In genomic region chr9:116808401-116808800, GRCm38 (mm10) we compare ENCODE assay signal across 10 mouse cellular contexts.
DNase-seq lines count a peak whose midpoint lies in the region; ATAC-seq and TF ChIP-seq lines count a peak whose summit lies in the region.
"Had no signal": no experiment of that assay in that cellular context is flagged by ENCODE, and none has a peak within 500 bp of the region (broad histone marks: within the 10 kb centered on the region; RNA-seq: fewer than 3 reads in every experiment).

No protein-coding gene starts in this region.

- no peak for DNase-seq in forebrain, embryonic 10.5 days (ENCODE audit: extremely low spot score, low spot score)
- no peak for DNase-seq in forebrain, postnatal 0 days
- no peak for DNase-seq in neural tube, embryonic 10.5 days (ENCODE audit: extremely low spot score, low spot score)
- no peak for DNase-seq in right cerebral cortex, adult 18-20 months
- DNase-seq in yolk sac, embryonic 10.5 days (ENCODE audit: low spot score) = no peak
- DNase-seq in B cell, adult 2 months = no peak

- TF ChIP-seq CTCF in forebrain, postnatal 0 days (IDR thresholded peaks at IDR 0.05; ENCODE audit: low read depth) = no peak

- H3K4me1 ChIP-seq in forebrain, embryonic 10.5 days = peaks cover 23% of the 10 kb centered on the region
- peaks cover 9% of the 10 kb centered on the region for H3K4me1 ChIP-seq in forebrain, postnatal 0 days (ENCODE audit: insufficient read depth)
- H3K4me1 ChIP-seq in neural tube, embryonic 12.5 days = peaks cover 24% of the 10 kb centered on the region
- H3K4me1 ChIP-seq in limb, embryonic 13.5 days = peaks cover 37% of the 10 kb centered on the region

- no peaks in the 10 kb centered on the region for H3K9me3 ChIP-seq in forebrain, embryonic 10.5 days
- no peaks in the 10 kb centered on the region for H3K9me3 ChIP-seq in forebrain, postnatal 0 days (ENCODE audit: low read length)
- H3K9me3 ChIP-seq in neural tube, embryonic 12.5 days = no peaks in the 10 kb centered on the region
- H3K9me3 ChIP-seq in limb, embryonic 13.5 days = no peaks in the 10 kb centered on the region

- no peaks in the 10 kb centered on the region for H3K36me3 ChIP-seq in forebrain, embryonic 10.5 days (replicated peaks)
- no peaks in the 10 kb centered on the region for H3K36me3 ChIP-seq in forebrain, postnatal 0 days (ENCODE audit: insufficient read depth)
- no peaks in the 10 kb centered on the region for H3K36me3 ChIP-seq in neural tube, embryonic 12.5 days
- H3K36me3 ChIP-seq in limb, embryonic 13.5 days = peaks cover 7% of the 10 kb centered on the region; the same call in 1 of the 2 replicates

- H3K27me3 ChIP-seq in forebrain, embryonic 10.5 days (ENCODE audit: poor library complexity, severe bottlenecking) = peaks cover 46% of the 10 kb centered on the region
- peaks cover 14% of the 10 kb centered on the region for H3K27me3 ChIP-seq in forebrain, postnatal 0 days (ENCODE audit: insufficient read depth, low read length)
- no peaks in the 10 kb centered on the region for H3K27me3 ChIP-seq in neural tube, embryonic 12.5 days (replicated peaks)
- H3K27me3 ChIP-seq in limb, embryonic 13.5 days = no peaks in the 10 kb centered on the region

- H3K4me2 ChIP-seq in forebrain, postnatal 0 days (ENCODE audit: low read depth) = no peak overlapping the region
- no peak overlapping the region for H3K4me2 ChIP-seq in neural tube, embryonic 12.5 days (replicated peaks)
- peak overlapping the region; percentile 43; the same call in 1 of the 2 replicates for H3K4me2 ChIP-seq in limb, embryonic 13.5 days (replicated peaks)

- no peak overlapping the region for H3K4me3 ChIP-seq in forebrain, embryonic 10.5 days
- H3K4me3 ChIP-seq in forebrain, postnatal 0 days (ENCODE audit: low read depth, low read length) = no peak overlapping the region
- no peak overlapping the region for H3K4me3 ChIP-seq in neural tube, embryonic 12.5 days
- no peak overlapping the region for H3K4me3 ChIP-seq in limb, embryonic 13.5 days
- H3K4me3 ChIP-seq: erythroblast, embryonic 14.5 days; myocyte had no signal

- 71% methylated on average over 4 of the region's 4 CpGs for WGBS in forebrain, embryonic 10.5 days
- WGBS in forebrain, postnatal 0 days = 42% methylated on average over 4 of the region's 4 CpGs
- WGBS in neural tube, embryonic 12.5 days = 88% methylated on average over 4 of the region's 4 CpGs
- WGBS in limb, embryonic 13.5 days = 45% methylated on average over 4 of the region's 4 CpGs

- H3K9ac ChIP-seq in forebrain, postnatal 0 days = no peak overlapping the region
- H3K9ac ChIP-seq in neural tube, embryonic 12.5 days = no peak overlapping the region
- no peak overlapping the region for H3K9ac ChIP-seq in limb, embryonic 13.5 days

- ATAC-seq in forebrain, postnatal 0 days = no peak
- ATAC-seq in neural tube, embryonic 12.5 days (ENCODE audit: low FRiP score, low read depth) = no peak
- no peak for ATAC-seq in limb, embryonic 13.5 days (ENCODE audit: low FRiP score, low read depth)

- peak overlapping the region; percentile 68 for H3K27ac ChIP-seq in forebrain, embryonic 10.5 days
- H3K27ac ChIP-seq in forebrain, postnatal 0 days (ENCODE audit: low read depth, low read length) = no peak overlapping the region
- H3K27ac ChIP-seq in neural tube, embryonic 12.5 days = peak overlapping the region; percentile 46
- H3K27ac ChIP-seq in limb, embryonic 13.5 days = peak overlapping the region; percentile 87
